Mouse (Mus musculus): ENCODE data around the gene Klk1b5. TPM values are rescaled to one million over a fixed set of nuclear protein-coding genes. Genes with fewer than 3 reads are reported as not detected.
A peak's percentile ranks its signal among the peaks of the same experiment; 100 is the strongest.
"Not testable (repeated sequence)": the region's sequence is repeated elsewhere in the genome, so short reads cannot be mapped to it uniquely, and the experiment has no call there.

Klk1b5 gene
- polyA plus RNA-seq (2014; fragmentation: Nextera tagmentation; extraction: Ambion mirVana) = not detected in 2 replicates

DNA sequence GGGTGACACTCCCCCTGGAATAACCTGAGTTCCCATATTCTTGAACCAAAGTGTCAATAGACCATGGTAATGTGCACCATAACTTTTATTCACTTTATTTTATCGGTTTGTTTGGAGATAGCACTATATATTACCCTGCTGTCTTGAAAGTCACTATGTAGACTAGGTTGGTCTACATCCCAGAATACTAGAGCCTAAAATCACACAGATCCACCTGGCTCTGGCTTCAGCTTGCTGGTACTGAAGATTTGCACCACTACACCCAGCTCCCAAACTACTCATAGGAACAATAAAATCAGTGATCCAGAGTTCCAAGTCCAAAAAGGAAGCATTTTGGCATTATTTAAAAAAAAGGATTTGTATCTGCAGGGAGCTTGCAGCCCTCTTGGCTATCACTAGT is at the start of gene Klk1b5:
Klk1b5 (plus strand) TSS at position 301 of the 400 bp plus-strand sequence.
- H3K4me1 ChIP-seq (replicated peaks; ENCODE audit: control insufficient read depth, insufficient read depth, low read length) = no peaks in the 10 kb centered on the region
- WGBS = 86% methylated on average over 1 of the region's 1 CpGs
- no peak for ATAC-seq (replicated peaks; ENCODE audit: low FRiP score, low TSS enrichment, low read depth)
- H3K27ac ChIP-seq (ENCODE audit: low read depth) = no peak within 1 kb of the TSS
- no peaks in the 10 kb centered on the region for H3K36me3 ChIP-seq (ENCODE audit: control insufficient read depth, insufficient read depth, low read length)
- no peaks in the 10 kb centered on the region for H3K27me3 ChIP-seq (replicated peaks; ENCODE audit: control insufficient read depth, insufficient read depth, low read length)
- H3K4me2 ChIP-seq (ENCODE audit: low read length) = no peak within 1 kb of the TSS
- H3K9me3 ChIP-seq (ENCODE audit: control insufficient read depth, low read length) = no peaks in the 10 kb centered on the region
- no peak within 1 kb of the TSS for H3K9ac ChIP-seq (ENCODE audit: low read length)
- no peak within 1 kb of the TSS for H3K4me3 ChIP-seq (ENCODE audit: low read depth, low read length)
- DNase-seq (ENCODE audit: low spot score) = no peak

DNA sequence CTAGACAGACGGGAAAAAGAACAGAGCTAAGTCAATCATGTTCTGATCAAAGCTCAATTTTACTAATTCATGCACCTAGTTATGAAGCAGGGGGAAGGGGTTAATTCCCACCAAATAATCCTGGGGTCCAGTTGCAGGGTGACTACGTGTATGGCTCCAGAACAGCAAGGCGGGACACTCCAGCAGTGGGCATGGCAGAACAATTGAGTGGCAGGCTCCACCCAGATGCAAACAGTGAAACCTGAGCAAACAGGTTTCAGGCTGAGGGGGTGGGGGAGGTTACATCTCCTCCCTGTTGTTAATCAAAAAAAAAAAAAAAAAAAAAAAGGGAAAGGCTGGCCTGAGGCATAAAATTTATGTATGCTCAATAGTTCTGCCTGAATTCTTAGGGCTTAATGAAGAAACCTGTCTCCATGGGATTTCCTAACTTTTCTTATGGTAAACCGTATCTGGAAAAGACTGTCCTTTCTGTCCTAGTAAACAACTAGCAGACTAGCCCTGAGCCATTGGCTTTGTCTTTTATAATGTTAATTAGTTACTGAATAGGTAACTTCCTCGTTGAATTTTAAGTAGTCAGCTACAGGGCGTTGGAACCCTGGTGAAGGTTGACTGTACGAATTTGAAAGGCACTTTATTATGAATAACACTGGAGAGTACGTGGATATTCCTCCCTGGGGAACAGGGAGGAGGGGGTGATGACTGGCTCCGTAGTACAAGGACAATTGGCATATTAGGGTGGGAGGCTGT is 36.3 kb upstream of the Klk1b5 start:
- Histone ChIP-seq H3K36me3 (ENCODE audit: control insufficient read depth, insufficient read depth, low read length) (no peaks in the 10 kb centered on the region), H3K27me3 (replicated peaks; ENCODE audit: control insufficient read depth, insufficient read depth, low read length) (no peaks in the 10 kb centered on the region), H3K9ac (ENCODE audit: low read length) (no peak overlapping the region), H3K4me2 (ENCODE audit: low read length) (no peak overlapping the region), H3K27ac (ENCODE audit: low read depth) (no peak overlapping the region), H3K4me1 (replicated peaks; ENCODE audit: control insufficient read depth, insufficient read depth, low read length) (no peaks in the 10 kb centered on the region), H3K4me3 (ENCODE audit: low read depth, low read length) (no peak overlapping the region), H3K9me3 (ENCODE audit: control insufficient read depth, low read length) (no peaks in the 10 kb centered on the region)
- WGBS = 64% methylated on average over 9 of the region's 9 CpGs
- DNase-seq (ENCODE audit: low spot score) (no peak), ATAC-seq (replicated peaks; ENCODE audit: low FRiP score, low TSS enrichment, low read depth) (no peak)

DNA sequence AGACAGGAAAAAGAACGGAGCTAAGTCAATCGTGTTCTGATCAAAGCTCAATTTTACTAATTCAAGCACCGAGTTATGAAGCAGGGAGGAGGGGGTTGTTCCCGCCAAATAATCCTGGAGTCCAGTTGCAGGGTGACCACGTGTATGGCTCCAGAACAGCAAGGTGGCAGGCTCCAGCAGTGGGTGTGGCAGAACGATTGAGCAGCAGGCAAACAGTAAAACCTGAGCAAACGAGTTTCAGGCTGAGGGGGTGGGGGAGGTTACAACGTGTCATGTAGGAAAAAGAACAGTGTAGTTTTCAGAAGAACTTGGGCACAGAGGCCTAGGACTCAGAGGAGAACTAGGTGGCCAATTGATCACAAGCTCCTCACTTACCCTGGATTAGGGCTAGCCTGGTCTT is 29.2 kb upstream of the Klk1b5 start:
- H3K4me3 ChIP-seq (ENCODE audit: low read depth, low read length); H3K27ac ChIP-seq (ENCODE audit: low read depth); H3K9ac ChIP-seq (ENCODE audit: low read length); H3K36me3 ChIP-seq (ENCODE audit: control insufficient read depth, insufficient read depth, low read length); ATAC-seq (replicated peaks; ENCODE audit: low FRiP score, low TSS enrichment, low read depth); H3K4me2 ChIP-seq (ENCODE audit: low read length); H3K9me3 ChIP-seq (ENCODE audit: control insufficient read depth, low read length); DNase-seq (ENCODE audit: low spot score); H3K27me3 ChIP-seq (replicated peaks; ENCODE audit: control insufficient read depth, insufficient read depth, low read length); H3K4me1 ChIP-seq (replicated peaks; ENCODE audit: control insufficient read depth, insufficient read depth, low read length): not testable (repeated sequence)
- 52% methylated on average over 8 of the region's 8 CpGs for WGBS

DNA sequence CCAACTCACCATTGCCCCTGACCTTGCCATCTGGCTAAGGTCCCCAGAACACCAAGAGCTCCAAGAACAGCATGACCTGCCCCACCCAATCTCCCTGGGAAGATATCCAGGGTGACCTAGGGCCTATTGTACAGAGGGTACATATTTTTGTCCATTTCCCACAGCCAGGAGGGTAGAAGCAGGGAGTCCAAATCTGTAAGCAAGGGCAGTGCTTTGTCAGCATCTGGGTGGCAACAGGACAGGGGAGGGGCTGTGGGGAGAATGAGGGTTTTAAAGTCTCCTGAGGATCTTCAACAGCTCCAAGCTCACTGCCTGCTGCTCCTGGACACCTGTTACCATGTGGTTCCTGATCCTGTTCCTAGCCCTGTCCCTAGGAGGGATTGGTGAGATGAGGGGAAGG is 27.8 kb upstream of the Klk1b5 start, which contains the start of gene Klk1b24:
Klk1b24 (plus strand) TSS at position 301 of the 400 bp plus-strand sequence.
- not testable (repeated sequence) for H3K36me3 ChIP-seq (ENCODE audit: control insufficient read depth, insufficient read depth, low read length); H3K4me3 ChIP-seq (ENCODE audit: low read depth, low read length); H3K27me3 ChIP-seq (replicated peaks; ENCODE audit: control insufficient read depth, insufficient read depth, low read length); H3K9ac ChIP-seq (ENCODE audit: low read length); H3K4me2 ChIP-seq (ENCODE audit: low read length); DNase-seq (ENCODE audit: low spot score); H3K4me1 ChIP-seq (replicated peaks; ENCODE audit: control insufficient read depth, insufficient read depth, low read length); H3K9me3 ChIP-seq (ENCODE audit: control insufficient read depth, low read length); ATAC-seq (replicated peaks; ENCODE audit: low FRiP score, low TSS enrichment, low read depth); H3K27ac ChIP-seq (ENCODE audit: low read depth)

DNA sequence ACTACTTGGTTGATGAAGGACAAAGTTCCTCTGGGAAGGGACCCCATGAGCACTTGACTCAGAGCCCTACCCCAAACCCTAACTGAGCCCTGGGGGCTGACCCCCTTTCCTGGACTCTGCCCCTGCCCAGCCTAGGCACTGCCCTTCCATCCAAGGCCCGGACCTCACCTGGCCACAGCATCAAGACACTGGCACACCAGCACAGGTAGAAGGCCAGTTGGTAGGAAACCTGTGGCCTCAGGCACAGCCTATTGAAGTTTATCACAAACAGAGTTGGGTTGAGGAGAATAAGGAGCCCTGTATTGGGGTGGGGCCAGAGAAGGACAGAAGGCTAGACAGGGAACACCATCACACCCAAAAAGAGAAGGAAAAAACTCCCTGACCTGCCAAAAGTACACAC is 22.3 kb upstream of the Klk1b5 start:
- H3K4me3 ChIP-seq (ENCODE audit: low read depth, low read length); H3K4me2 ChIP-seq (ENCODE audit: low read length); H3K9me3 ChIP-seq (ENCODE audit: control insufficient read depth, low read length); ATAC-seq (replicated peaks; ENCODE audit: low FRiP score, low TSS enrichment, low read depth); H3K27ac ChIP-seq (ENCODE audit: low read depth); H3K4me1 ChIP-seq (replicated peaks; ENCODE audit: control insufficient read depth, insufficient read depth, low read length); DNase-seq (ENCODE audit: low spot score); H3K9ac ChIP-seq (ENCODE audit: low read length); H3K27me3 ChIP-seq (replicated peaks; ENCODE audit: control insufficient read depth, insufficient read depth, low read length); H3K36me3 ChIP-seq (ENCODE audit: control insufficient read depth, insufficient read depth, low read length): not testable (repeated sequence)
- 86% methylated on average over 1 of the region's 1 CpGs for WGBS

DNA sequence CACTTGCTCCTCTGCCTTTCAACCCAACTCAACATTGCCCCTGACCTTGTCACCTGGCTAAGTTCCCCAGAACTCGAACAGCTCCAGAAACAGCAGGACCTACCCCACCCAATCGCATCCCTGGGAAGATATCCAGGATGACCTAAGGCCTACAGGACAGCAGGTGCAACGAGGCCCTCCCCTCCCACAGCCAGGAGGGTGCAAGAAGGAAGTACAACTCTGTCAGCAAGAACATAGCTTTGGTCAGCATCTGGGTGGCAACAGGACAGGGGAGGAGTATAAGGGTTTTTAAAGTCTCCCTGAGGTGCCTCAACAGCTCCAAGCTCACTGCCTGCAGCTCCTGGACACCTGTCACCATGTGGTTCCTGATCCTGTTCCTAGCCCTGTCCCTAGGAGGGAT is 17.9 kb upstream of the Klk1b5 start, which contains the start of gene Klk1b3:
Klk1b3 (plus strand) TSS at position 301 of the 400 bp plus-strand sequence.
- 63% methylated on average over 3 of the region's 3 CpGs for WGBS
- H3K4me2 ChIP-seq (ENCODE audit: low read length) = no peak within 1 kb of the TSS
- H3K4me3 ChIP-seq (ENCODE audit: low read depth, low read length) = no peak within 1 kb of the TSS
- no peak within 1 kb of the TSS for H3K27ac ChIP-seq (ENCODE audit: low read depth)
- ATAC-seq (replicated peaks; ENCODE audit: low FRiP score, low TSS enrichment, low read depth) = no peak
- DNase-seq (ENCODE audit: low spot score) = peak; percentile 27
- H3K9me3 ChIP-seq (ENCODE audit: control insufficient read depth, low read length) = no peaks in the 10 kb centered on the region
- H3K4me1 ChIP-seq (replicated peaks; ENCODE audit: control insufficient read depth, insufficient read depth, low read length) = no peaks in the 10 kb centered on the region
- H3K27me3 ChIP-seq (replicated peaks; ENCODE audit: control insufficient read depth, insufficient read depth, low read length) = no peaks in the 10 kb centered on the region
- H3K9ac ChIP-seq (ENCODE audit: low read length) = no peak within 1 kb of the TSS
- no peaks in the 10 kb centered on the region for H3K36me3 ChIP-seq (ENCODE audit: control insufficient read depth, insufficient read depth, low read length)

DNA sequence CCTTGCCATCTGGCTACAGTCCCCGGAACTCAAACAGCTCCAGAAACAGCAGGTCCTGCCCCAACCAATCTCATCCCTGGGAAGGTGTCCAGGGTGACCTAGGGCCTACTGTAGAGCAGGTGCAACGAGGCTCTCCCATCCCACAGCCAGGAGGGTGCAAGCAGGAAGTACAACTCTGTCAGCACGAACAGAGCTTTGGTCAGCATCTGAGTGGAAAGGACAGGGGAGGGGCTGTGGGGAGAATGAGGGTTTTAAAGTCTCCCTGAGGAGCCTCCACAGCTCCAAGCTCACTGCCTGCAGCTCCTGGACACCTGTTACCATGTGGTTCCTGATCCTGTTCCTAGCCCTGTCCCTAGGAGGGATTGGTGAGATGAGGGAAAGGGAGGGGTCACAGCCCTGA is 8.6 kb upstream of the Klk1b5 start, which contains the start of gene Klk1b4:
Klk1b4 (plus strand) TSS at position 301 of the 400 bp plus-strand sequence.
- not testable (repeated sequence) for H3K9ac ChIP-seq (ENCODE audit: low read length); H3K36me3 ChIP-seq (ENCODE audit: control insufficient read depth, insufficient read depth, low read length); H3K27ac ChIP-seq (ENCODE audit: low read depth); H3K4me3 ChIP-seq (ENCODE audit: low read depth, low read length); H3K9me3 ChIP-seq (ENCODE audit: control insufficient read depth, low read length); H3K27me3 ChIP-seq (replicated peaks; ENCODE audit: control insufficient read depth, insufficient read depth, low read length); ATAC-seq (replicated peaks; ENCODE audit: low FRiP score, low TSS enrichment, low read depth); H3K4me1 ChIP-seq (replicated peaks; ENCODE audit: control insufficient read depth, insufficient read depth, low read length); H3K4me2 ChIP-seq (ENCODE audit: low read length); DNase-seq (ENCODE audit: low spot score)
- 42% methylated on average over 3 of the region's 3 CpGs for WGBS

DNA sequence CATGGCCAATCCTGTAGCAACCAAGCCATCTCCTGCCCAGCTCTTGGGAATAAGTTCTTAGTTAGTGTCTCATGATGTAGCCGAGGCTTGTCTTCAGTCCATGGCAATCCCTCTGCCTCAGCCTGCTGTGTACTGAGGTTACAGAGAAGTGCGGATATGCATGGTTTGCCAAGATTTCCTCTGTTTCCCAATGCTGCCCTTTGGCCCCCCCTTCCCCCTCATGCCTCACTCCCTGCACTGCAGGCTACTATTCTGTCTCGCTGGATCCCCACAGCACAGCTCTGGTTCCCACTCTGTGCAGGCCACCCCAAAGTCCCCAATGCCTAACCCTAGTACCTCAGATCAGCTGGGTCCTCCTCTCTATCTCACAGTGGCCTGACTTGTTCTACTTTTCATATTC is 7.4 kb upstream of the Klk1b5 start:
- no peak overlapping the region for H3K9ac ChIP-seq (ENCODE audit: low read length)
- no peaks in the 10 kb centered on the region for H3K9me3 ChIP-seq (ENCODE audit: control insufficient read depth, low read length)
- 76% methylated on average over 3 of the region's 3 CpGs for WGBS
- no peak overlapping the region for H3K27ac ChIP-seq (ENCODE audit: low read depth)
- DNase-seq (ENCODE audit: low spot score) (no peak), ATAC-seq (replicated peaks; ENCODE audit: low FRiP score, low TSS enrichment, low read depth) (no peak)
- no peaks in the 10 kb centered on the region for H3K27me3 ChIP-seq (replicated peaks; ENCODE audit: control insufficient read depth, insufficient read depth, low read length)
- no peak overlapping the region for H3K4me3 ChIP-seq (ENCODE audit: low read depth, low read length)
- H3K36me3 ChIP-seq (ENCODE audit: control insufficient read depth, insufficient read depth, low read length) = no peaks in the 10 kb centered on the region
- no peak overlapping the region for H3K4me2 ChIP-seq (ENCODE audit: low read length)
- no peaks in the 10 kb centered on the region for H3K4me1 ChIP-seq (replicated peaks; ENCODE audit: control insufficient read depth, insufficient read depth, low read length)

DNA sequence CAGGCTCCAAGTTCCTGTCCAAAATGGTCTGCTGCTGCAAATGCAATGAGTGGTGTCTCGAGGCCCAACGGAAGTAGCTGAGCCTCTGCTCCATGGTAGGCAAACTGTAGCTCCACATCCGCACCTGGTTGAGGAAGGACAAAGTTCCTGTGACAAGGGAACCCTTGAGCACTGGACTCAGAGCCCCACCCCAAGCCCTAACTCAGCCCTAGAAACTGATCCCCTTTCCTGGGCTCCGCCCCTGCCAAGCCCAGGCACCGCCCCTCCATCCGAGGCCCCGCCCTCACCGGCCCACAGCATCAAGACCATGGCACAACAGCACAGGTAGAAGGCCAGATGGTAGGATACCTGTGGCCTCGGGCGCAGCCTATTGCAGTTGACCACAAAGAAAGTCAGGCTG is 5.9 kb downstream of the Klk1b5 start:
- H3K27me3 ChIP-seq (replicated peaks; ENCODE audit: control insufficient read depth, insufficient read depth, low read length); H3K4me3 ChIP-seq (ENCODE audit: low read depth, low read length); H3K4me1 ChIP-seq (replicated peaks; ENCODE audit: control insufficient read depth, insufficient read depth, low read length); H3K9ac ChIP-seq (ENCODE audit: low read length); H3K9me3 ChIP-seq (ENCODE audit: control insufficient read depth, low read length); ATAC-seq (replicated peaks; ENCODE audit: low FRiP score, low TSS enrichment, low read depth); H3K4me2 ChIP-seq (ENCODE audit: low read length); H3K27ac ChIP-seq (ENCODE audit: low read depth); DNase-seq (ENCODE audit: low spot score); H3K36me3 ChIP-seq (ENCODE audit: control insufficient read depth, insufficient read depth, low read length): not testable (repeated sequence)
- 74% methylated on average over 8 of the region's 10 CpGs for WGBS
